Mouse (Mus musculus): ENCODE results near the gene Tmem200c. TPM values are rescaled to one million over a fixed set of nuclear protein-coding genes. Genes with fewer than 3 reads are reported as not detected.

Gene Tmem200c
- total RNA-seq (2015) (not detected in 2 replicates), total RNA-seq (2017) (not detected in 2 replicates)

DNA sequence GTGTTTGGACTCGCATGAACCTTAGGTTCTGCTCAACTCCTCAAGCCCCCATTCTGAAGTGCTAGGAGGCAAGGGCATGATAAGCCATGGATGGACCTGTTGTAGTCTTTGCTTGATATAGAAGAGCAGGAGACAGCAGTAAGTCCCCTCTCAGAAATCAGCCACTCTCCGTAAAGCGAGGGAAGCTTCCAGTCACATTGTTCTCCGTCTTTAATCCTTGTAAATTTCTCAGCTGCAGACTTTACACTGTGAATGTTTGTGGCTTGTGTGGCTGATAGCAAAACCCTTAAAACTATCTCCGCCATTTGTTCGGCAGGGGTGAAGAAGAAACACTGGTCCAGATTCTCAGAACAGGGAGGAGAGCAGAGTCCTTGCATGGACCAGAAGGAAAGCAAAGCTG lies at the start of gene Tmem200c:
Gene Tmem200c, plus strand, starts transcription at position 301 of the 400 bp plus-strand sequence.
- ATAC-seq (replicated peaks; ENCODE audit: poor library complexity), result no peak

GRCm38 (mm10) chr17:68793741-68794140 lies 32.7 kb upstream of the Tmem200c start:
- ATAC-seq (replicated peaks; ENCODE audit: poor library complexity), result no peak

- ATAC-seq (replicated peaks; ENCODE audit: poor library complexity), result no peak
These were observed 10.2 kb downstream of the Tmem200c start for GRCm38 (mm10) chr17:68836655-68837012.

DNA sequence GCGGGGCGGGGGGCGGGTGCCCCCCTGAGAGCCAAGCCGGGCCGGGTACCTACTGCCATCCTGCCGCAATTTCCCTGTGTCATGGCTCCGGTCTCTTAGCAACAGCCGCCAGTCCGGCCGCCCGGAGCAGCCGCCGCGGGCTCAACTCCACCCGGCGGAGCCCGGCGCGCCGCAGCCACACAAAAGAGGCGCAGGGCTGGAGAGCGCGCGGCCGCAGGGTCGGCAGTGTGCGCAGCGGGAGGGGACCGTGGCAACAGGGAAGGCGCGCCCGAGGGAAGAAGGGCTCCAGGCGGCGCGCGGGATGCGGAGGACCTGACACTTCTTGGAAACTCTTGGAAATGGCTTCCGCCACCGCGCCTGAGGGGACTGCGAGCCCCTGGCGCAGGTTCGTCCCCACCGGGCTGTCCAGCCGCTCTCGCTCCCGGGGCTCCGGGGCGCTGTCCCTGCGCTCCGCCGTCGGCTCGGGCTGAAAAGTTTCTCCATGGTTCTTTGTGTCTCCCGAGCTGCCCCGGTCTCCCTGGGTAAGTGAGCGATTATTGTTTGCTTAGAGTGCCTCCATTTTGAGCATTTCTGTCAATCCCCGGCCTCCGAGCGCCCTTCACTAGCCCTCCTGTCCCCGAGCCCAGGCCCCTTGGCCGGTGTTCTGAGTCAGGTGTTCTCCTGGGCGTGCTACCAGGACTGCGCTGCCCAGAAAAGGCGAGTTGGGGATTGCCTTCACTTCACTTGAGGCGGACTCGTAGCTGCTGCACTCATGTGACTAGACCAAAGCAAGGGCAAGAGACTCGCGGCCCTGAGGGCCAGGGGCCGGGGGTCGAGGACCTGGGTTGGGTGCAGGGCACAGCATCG lies 10.8 kb downstream of the Tmem200c start:
- peak; percentile 47 for ATAC-seq (replicated peaks; ENCODE audit: poor library complexity)

- no peak for ATAC-seq (replicated peaks; ENCODE audit: poor library complexity)
These were observed 11.4 kb downstream of the Tmem200c start for GRCm38 (mm10) chr17:68837859-68838194.

DNA sequence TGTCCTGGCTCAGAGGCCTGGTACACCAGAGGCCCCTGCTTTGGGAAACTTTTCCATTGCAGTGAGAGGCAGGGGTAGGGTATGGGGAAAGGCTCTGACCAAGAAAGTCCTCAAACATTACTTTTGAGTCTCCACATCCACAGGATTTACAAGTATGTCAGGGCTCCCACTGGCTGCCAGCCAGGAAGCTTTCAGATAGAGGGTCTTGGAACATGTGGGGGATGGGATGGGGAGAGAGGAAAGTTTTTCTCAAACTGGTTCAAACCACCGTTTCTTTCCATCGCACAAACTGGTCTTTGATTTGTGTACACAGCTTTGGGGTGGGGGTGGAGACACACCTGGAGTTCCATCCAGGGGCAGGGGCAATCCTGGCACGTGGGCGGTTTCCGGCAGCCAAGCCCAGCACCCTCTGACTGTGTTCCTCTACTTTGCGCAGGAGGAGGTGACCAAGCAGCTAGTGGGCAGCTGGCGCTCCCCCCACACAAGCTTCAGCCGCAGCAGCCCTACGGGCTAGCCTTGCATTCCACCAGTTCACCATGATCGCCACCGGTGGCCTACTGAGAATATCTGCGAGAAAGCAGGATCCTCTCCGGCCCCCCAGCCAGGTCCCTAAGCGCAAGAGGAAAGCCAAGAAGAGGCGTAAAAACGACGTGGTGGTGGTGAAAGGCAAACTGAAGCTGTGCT lies 13.6 kb downstream of the Tmem200c start:
- no peak for ATAC-seq (replicated peaks; ENCODE audit: poor library complexity)

- ATAC-seq (replicated peaks; ENCODE audit: poor library complexity), result no peak
These were observed 14.1 kb downstream of the Tmem200c start for GRCm38 (mm10) chr17:68840572-68840939.

DNA sequence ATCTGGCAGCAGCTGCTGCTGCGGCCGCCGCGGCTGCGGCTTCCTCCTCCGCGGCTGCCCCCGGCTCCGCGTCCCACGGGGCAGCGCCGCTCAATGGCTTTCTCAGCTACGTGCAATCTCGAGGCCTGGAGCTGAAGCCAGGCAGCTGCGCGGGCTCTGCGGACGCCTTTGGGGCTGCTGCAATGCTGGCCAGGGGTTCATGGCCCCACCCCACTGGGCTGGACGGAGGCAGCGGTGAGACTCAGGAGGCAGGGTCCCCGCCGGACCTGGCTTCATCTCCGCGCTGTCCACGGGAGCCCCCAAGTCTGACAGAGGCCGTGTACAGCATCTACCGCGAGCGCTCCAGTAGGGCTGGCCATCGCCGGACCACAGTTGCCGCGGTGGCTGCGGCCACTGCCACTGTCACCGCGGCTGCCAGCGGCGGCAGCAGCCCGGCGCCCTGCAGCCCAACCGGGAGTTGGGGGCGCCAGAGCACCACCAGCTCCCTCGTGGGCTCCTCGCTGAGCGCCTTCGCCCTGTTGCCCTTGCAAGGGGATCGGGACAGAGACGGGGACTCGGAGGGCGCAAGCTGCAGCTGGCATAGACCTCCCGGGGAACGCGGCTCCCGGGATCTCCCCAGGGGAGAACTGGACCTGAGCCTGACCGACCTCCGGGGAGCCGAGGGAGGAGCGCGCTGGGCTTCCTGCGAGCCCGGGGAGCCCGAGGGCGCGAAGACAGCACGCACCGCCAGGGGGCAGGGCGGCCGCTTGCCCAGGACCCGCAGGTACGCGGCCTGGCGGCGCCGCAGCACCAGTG lies 14.9 kb downstream of the Tmem200c start:
- ATAC-seq (replicated peaks; ENCODE audit: poor library complexity), result peak; percentile 60

DNA sequence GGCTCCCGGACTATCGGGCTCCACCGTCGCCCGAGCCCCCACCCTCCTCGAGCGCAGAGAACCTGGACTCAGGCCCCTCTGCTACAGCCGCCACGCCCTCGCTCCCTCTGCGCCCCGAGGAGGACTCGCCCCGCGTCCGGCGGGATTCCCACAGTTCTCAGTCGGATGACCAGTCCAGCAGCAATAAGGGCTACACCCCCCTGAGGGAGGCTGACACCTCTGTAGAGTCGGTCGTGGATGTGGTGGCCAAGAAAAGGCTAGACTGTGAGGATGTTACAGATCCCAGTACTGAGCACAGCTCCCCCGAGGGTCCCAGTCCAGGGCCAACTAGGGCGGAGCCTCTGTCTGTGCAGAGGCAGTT lies 15.4 kb downstream of the Tmem200c start:
- ATAC-seq (replicated peaks; ENCODE audit: poor library complexity), result no peak

- no peak for ATAC-seq (replicated peaks; ENCODE audit: poor library complexity)
These were observed 19.5 kb downstream of the Tmem200c start for GRCm38 (mm10) chr17:68845931-68846330.

GRCm38 (mm10) chr17:68848739-68849138 lies 22.3 kb downstream of the Tmem200c start:
- ATAC-seq (replicated peaks; ENCODE audit: poor library complexity), result no peak

GRCm38 (mm10) chr17:68852171-68852966 lies 25.9 kb downstream of the Tmem200c start:
- ATAC-seq (replicated peaks; ENCODE audit: poor library complexity), result no peak

DNA sequence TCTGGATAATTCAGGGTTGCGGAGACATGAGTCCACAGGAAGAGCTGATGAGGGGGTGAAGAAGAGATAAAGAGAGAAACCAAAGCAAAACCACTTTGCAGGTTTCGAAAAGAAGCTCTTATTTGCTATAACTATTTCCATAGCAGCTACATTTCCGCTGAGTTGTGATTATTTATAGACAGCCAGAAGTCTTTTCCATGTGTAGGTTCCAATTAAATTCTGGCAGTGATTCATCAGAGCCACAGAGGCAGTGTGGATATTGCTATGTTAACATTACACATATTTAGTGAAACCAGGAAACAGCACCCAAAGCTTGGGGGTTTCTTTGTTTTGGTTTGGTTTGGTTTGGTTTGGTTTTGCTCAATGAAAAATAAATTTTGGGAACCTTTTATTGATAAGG lies 37.8 kb downstream of the Tmem200c start:
- ATAC-seq (replicated peaks; ENCODE audit: poor library complexity), result no peak

DNA sequence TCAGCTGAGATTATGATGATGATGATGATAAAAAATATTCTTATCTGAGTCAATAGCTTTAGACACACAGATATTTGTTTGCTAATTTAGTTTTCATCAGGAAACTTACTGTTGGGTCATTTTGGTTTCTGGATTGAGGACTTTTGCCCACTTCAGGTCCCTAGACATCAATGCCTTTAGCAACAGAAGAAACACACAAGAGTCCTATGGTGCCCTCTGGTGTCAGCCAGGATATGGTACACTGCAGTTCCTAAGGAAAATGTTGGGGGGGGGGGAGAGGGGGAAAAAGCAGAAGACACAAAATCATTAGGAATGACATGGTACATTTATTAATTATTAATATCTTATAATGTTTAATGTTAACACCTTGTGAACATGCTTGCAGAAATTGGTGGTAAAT lies 42.0 kb downstream of the Tmem200c start:
- ATAC-seq (replicated peaks; ENCODE audit: poor library complexity), result no peak

DNA sequence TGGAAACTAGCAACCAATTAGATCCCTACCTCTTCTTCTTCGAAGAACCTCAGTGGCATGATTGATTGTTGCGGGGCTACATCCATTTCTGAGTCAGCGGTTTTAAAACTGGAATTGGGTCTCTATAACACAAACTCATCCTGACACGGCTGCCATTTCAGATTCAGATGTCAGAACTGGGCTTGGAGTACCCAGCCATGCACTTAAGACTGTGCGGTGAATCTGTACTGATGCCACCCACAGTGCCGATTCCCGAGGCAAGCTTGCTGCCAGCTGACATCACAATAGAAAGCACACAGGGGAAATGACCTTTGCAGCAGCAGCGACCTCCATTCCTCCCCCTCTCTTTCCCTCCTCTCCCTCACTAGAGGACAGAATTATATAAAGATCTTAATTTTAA lies 47.6 kb downstream of the Tmem200c start:
- no peak for ATAC-seq (replicated peaks; ENCODE audit: poor library complexity)

DNA sequence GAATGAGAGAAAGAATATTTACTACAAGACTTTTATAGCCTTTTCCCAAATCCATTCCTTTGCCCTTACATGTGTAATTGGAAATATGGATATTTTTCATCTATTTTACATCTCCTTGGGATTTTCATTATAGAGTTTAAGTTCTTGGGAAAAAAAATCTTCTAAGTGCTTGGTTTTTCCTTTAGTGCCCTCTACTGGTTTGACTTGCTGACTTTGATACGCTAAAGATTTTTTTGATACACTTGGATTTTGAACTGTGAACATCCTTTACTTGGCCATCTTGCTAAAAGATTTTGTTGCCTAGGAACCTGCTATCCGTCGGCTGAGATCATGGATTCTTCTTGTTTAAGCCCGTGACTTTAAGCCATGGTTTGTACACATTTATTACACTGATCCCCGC lies 48.8 kb downstream of the Tmem200c start:
- ATAC-seq (replicated peaks; ENCODE audit: poor library complexity), result no peak

GRCm38 (mm10) chr17:68875917-68876495 lies 49.6 kb downstream of the Tmem200c start:
- no peak for ATAC-seq (replicated peaks; ENCODE audit: poor library complexity)

- ATAC-seq (replicated peaks; ENCODE audit: poor library complexity), result 0 out of 2 replicates have a peak, but pooled peaks have one; percentile 37
These were observed 55.5 kb downstream of the Tmem200c start for GRCm38 (mm10) chr17:68881725-68882524.

- ATAC-seq (replicated peaks; ENCODE audit: poor library complexity), result no peak
These were observed 57.2 kb downstream of the Tmem200c start for GRCm38 (mm10) chr17:68883474-68884083.

Measured in megakaryocyte progenitor cell, adult 5-6 weeks (primary cell).